Mouse (Mus musculus) limb, embryonic 13.5 days (tissue): ENCODE results near the gene Rnf144b. TPM values are rescaled to one million over a fixed set of nuclear protein-coding genes. Genes with fewer than 3 reads are reported as not detected.

Experiments
- ATAC-seq: fragments of 200-750 bp; cut with Nextera tagmentation; 2 replicates; pipeline ENCODE4 v1.8.0; 2017; ENCODE audit warnings: low read depth, moderate number of reproducible peaks, moderate TSS enrichment; ENCODE audit not compliant: low FRiP score
- H3K27ac ChIP-seq: fragments of 300-500 bp; sonication (generic); 2 replicates; pipeline ENCODE4 v1.5.1; 2015; ENCODE audit warnings: inconsistent platforms, mild to moderate bottlenecking, moderate library complexity
- H3K27me3 ChIP-seq: fragments of 300-500 bp; sonication (generic); 2 replicates; pipeline ENCODE4 v1.6.1; 2015; ENCODE audit warnings: mild to moderate bottlenecking, inconsistent platforms
- H3K36me3 ChIP-seq: fragments of 300-500 bp; sonication (generic); 2 replicates; pipeline ENCODE4 v1.6.1; 2015; ENCODE audit warnings: inconsistent platforms, mild to moderate bottlenecking, moderate library complexity
- H3K4me1 ChIP-seq: fragments of 300-500 bp; sonication (generic); 2 replicates; pipeline ENCODE4 v1.6.1; 2015; ENCODE audit warnings: inconsistent platforms
- H3K4me2 ChIP-seq: fragments of 300-500 bp; sonication (generic); replicated peaks from 2 replicates; pipeline ENCODE4 v1.6.1; 2015; ENCODE audit warnings: inconsistent platforms, mild to moderate bottlenecking, moderate library complexity
- H3K4me3 ChIP-seq: fragments of 300-500 bp; sonication (generic); 2 replicates; pipeline ENCODE4 v1.5.1; 2015; ENCODE audit warnings: moderate library complexity, mild to moderate bottlenecking, inconsistent platforms
- H3K9ac ChIP-seq: fragments of 300-500 bp; sonication (generic); 2 replicates; pipeline ENCODE4 v1.6.1; 2015; ENCODE audit warnings: mild to moderate bottlenecking, inconsistent platforms
- H3K9me3 ChIP-seq: fragments of 300-500 bp; sonication (generic); 2 replicates; pipeline ENCODE4 v1.6.1; 2016; ENCODE audit warnings: inconsistent platforms
- WGBS: fragments of 180-500 bp; shearing (Covaris S2); methylation state at CpG from one replicate; pipeline ENCODE4 v1.1.7; 2015; 5-methylcytosine and 5-hydroxymethylcytosine counted together
- polyA plus RNA-seq: library from polyadenylated mRNA; unstranded; fragments of >200 nt; fragmentation: Nextera tagmentation; extraction: Ambion mirVana; gene quantifications from 2 replicates; pipeline ENCODE4 v1.2.1, GENCODE M21; 2015

The Rnf144b gene
- 2.0 and 2.1 TPM in 2 replicates for polyA plus RNA-seq

DNA sequence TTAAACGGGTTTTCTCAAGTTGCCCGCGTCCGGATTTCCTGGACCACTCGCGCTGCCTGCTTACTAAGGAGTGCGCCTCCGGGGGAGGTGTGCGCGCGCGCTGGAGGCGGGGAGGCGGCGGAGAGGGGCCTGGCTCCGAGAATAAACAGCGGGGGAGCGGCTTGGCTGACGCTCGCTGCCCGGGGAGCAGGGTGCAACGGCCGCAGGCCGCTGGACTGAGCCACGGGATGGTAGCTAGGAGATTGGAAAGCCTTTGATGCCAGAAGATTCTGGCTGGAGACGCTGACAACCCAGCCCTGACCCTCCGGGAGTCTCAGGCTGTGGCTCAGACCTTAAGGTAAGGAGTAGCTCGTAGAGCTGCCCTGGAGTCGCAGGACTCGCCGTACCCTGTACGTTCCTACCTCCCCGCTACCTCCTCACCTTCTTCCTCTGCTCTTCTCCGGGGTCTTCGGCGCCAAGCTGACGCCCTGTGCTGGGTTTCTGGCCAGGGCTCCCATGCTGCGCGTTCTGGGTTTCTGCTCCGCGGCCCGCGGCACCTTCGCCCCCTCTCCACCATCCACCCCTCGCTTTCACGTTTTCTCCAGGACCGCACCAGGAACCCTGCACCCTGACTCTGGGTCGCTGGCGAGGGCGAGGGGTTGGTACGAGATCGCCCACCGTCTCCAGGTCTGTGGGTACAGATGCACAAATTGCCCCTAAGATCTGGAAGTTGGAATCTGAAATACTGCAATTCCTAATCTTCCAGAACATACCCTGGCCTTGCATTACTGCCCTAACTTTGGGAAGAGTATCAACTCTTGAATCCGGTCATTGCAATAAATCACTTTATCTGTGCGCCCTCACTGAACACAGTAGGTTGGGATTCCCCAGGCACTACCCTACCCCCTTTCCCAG, at the start of gene Rnf144b:
Rnf144b (plus strand) TSS at position 120 of the 894 bp plus-strand sequence.
- H3K4me2 ChIP-seq, result peak within 1 kb of the TSS; percentile 95
- H3K27ac ChIP-seq, result no peak within 1 kb of the TSS
- 0 out of 2 replicates have a peak, but pooled peaks have one; percentile 24 for ATAC-seq
- peak within 1 kb of the TSS; percentile 57 for H3K4me3 ChIP-seq
- H3K27me3 ChIP-seq, result peaks cover 37% of the 10 kb centered on the region
- H3K4me1 ChIP-seq, result peaks cover 14% of the 10 kb centered on the region
- WGBS, result 1% methylated on average over 55 of the region's 55 CpGs
- no peaks in the 10 kb centered on the region for H3K36me3 ChIP-seq
- peak within 1 kb of the TSS; percentile 72 for H3K9ac ChIP-seq
- no peaks in the 10 kb centered on the region for H3K9me3 ChIP-seq

DNA sequence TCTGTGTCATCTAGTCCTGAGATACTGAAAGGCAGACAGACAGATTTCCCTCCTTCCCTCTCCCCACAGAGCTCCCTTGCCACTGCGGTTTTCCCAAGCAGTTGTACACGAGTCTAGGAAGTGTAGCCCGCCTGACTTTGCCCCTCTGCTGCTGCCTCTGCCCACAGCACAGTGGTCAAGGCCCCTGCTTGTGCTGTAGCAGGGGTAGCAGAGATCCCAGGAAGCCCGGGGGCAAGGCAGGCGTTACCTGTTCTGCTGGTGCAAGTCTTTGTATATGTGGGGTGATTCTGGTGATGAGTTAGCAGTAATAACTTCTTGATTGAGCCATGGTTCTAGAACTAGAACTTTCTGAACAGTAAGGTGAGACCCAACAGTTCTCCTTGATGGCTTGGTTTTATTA, 46.3 kb upstream of the Rnf144b start:
- H3K9me3 ChIP-seq, result no peaks in the 10 kb centered on the region
- H3K4me1 ChIP-seq, result no peaks in the 10 kb centered on the region
- peaks cover 66% of the 10 kb centered on the region for H3K36me3 ChIP-seq
- H3K4me3 ChIP-seq, result no peak overlapping the region
- no peak overlapping the region for H3K9ac ChIP-seq
- no peaks in the 10 kb centered on the region for H3K27me3 ChIP-seq
- 80% methylated on average over 5 of the region's 5 CpGs for WGBS
- no peak for ATAC-seq
- H3K27ac ChIP-seq, result no peak overlapping the region
- no peak overlapping the region for H3K4me2 ChIP-seq

GRCm38 (mm10) chr13:47077367-47077766, 45.1 kb upstream of the Rnf144b start:
- no peak overlapping the region for H3K4me2 ChIP-seq
- peaks cover 70% of the 10 kb centered on the region for H3K36me3 ChIP-seq
- H3K9me3 ChIP-seq, result no peaks in the 10 kb centered on the region
- H3K4me1 ChIP-seq, result no peaks in the 10 kb centered on the region
- H3K4me3 ChIP-seq, result no peak overlapping the region
- no peak for ATAC-seq
- H3K27me3 ChIP-seq, result no peaks in the 10 kb centered on the region
- no peak overlapping the region for H3K27ac ChIP-seq
- H3K9ac ChIP-seq, result no peak overlapping the region

DNA sequence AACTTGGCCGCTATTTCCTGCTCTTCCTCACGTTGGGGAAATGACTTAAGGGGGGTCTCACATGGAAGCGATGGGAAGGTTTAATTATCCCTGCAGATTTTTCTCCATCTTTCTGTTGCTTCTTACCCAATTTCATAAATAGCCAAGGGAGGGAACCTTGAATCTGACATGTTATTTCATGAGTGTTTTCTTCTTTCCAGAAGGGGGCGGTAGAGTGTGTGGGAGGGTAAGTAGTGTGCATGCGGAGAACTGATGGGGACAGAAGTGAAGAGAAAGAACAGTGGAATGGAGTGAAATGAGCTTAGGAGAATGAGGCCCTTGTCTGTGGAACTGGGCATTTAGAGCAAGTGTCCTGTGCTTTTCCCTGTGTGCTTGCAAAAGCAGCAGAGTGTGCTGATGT, 43.7 kb upstream of the Rnf144b start:
- WGBS, result 70% methylated on average over 5 of the region's 5 CpGs
- Histone ChIP-seq H3K27me3 (no peaks in the 10 kb centered on the region), H3K9ac (no peak overlapping the region), H3K4me2 (no peak overlapping the region), H3K4me3 (no peak overlapping the region), H3K27ac (no peak overlapping the region), H3K36me3 (peaks cover 65% of the 10 kb centered on the region), H3K9me3 (no peaks in the 10 kb centered on the region), H3K4me1 (no peaks in the 10 kb centered on the region)
- no peak for ATAC-seq

DNA sequence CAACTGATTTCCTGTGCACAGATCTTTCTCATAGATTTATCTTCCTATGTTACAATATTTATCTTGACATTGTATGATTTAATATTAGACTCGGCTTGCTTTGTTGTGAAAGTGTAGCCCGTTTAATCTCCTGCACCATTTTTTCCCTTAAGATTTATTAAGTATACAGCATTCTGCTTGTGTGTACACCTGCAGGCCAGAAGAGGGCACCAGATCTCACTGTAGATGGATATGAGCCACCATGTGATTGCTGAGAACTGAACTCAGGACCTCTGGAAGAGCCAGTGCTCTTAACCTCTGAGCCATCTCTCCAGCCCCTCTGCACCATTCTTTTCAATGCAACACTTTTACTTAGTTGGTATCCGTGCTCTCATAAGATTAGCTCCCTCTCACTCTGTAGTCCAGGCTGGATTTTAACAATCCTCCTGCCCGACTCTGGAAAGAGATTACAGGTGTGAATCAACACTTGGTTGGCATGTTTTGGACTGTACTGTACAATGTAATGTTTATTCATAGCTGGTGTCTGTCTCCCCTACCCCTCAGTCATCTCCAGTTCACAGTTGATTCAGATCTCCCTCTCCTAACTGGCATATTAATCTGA, 41.5 kb upstream of the Rnf144b start:
- Histone ChIP-seq H3K27me3 (no peaks in the 10 kb centered on the region), H3K36me3 (peaks cover 65% of the 10 kb centered on the region), H3K4me3 (no peak overlapping the region), H3K9ac (no peak overlapping the region), H3K4me2 (no peak overlapping the region), H3K27ac (no peak overlapping the region), H3K4me1 (no peaks in the 10 kb centered on the region), H3K9me3 (no peaks in the 10 kb centered on the region)
- WGBS, result 93% methylated on average over 4 of the region's 4 CpGs
- no peak for ATAC-seq

GRCm38 (mm10) chr13:47088433-47088832, 34.0 kb upstream of the Rnf144b start:
- H3K4me1 ChIP-seq, result peaks cover 3% of the 10 kb centered on the region; the same call in 1 of the 2 replicates
- H3K9ac ChIP-seq, result no peak overlapping the region
- no peaks in the 10 kb centered on the region for H3K9me3 ChIP-seq
- no peak overlapping the region for H3K4me3 ChIP-seq
- no peaks in the 10 kb centered on the region for H3K27me3 ChIP-seq
- peaks cover 52% of the 10 kb centered on the region for H3K36me3 ChIP-seq
- 93% methylated on average over 1 of the region's 1 CpGs for WGBS
- no peak overlapping the region for H3K27ac ChIP-seq
- H3K4me2 ChIP-seq, result no peak overlapping the region
- ATAC-seq, result no peak

DNA sequence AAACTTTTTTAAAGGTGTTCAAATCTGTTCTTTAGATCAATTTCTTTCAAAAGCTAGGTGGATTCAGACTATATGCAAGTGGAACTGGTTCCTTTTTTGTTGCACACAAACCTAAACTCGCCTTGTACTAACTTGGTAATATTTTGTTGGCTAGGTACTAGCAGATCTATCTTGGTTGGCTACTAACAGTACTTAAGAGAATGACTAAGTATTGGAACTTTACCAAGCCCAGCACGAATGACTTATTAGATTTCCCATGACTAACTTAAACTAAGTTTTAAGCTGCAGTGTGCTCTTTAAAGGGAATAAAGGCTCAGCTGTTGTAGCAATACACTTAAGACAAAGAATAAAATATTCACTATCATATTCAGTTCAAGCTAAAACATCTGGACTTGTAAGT, 33.2 kb upstream of the Rnf144b start:
- Histone ChIP-seq H3K27ac (no peak overlapping the region), H3K4me2 (no peak overlapping the region), H3K9ac (no peak overlapping the region), H3K9me3 (no peaks in the 10 kb centered on the region), H3K4me1 (peaks cover 3% of the 10 kb centered on the region; the same call in 1 of the 2 replicates), H3K36me3 (peaks cover 58% of the 10 kb centered on the region), H3K4me3 (no peak overlapping the region), H3K27me3 (no peaks in the 10 kb centered on the region)
- no peak for ATAC-seq
- WGBS, result 72% methylated on average over 2 of the region's 2 CpGs

- Histone ChIP-seq H3K36me3 (peaks cover 61% of the 10 kb centered on the region), H3K27me3 (no peaks in the 10 kb centered on the region), H3K4me3 (no peak overlapping the region), H3K9me3 (no peaks in the 10 kb centered on the region), H3K27ac (no peak overlapping the region), H3K4me1 (peaks cover 6% of the 10 kb centered on the region), H3K9ac (no peak overlapping the region), H3K4me2 (no peak overlapping the region)
- no peak for ATAC-seq
- 88% methylated on average over 2 of the region's 2 CpGs for WGBS
These were observed 28.7 kb upstream of the Rnf144b start for GRCm38 (mm10) chr13:47093791-47094190.

GRCm38 (mm10) chr13:47096591-47096990, 25.9 kb upstream of the Rnf144b start:
- Histone ChIP-seq H3K36me3 (peaks cover 68% of the 10 kb centered on the region), H3K9me3 (no peaks in the 10 kb centered on the region), H3K27ac (no peak overlapping the region), H3K4me2 (no peak overlapping the region), H3K27me3 (no peaks in the 10 kb centered on the region), H3K4me3 (no peak overlapping the region), H3K4me1 (peaks cover 3% of the 10 kb centered on the region; the same call in 1 of the 2 replicates), H3K9ac (no peak overlapping the region)
- 75% methylated on average over 2 of the region's 2 CpGs for WGBS
- no peak for ATAC-seq

DNA sequence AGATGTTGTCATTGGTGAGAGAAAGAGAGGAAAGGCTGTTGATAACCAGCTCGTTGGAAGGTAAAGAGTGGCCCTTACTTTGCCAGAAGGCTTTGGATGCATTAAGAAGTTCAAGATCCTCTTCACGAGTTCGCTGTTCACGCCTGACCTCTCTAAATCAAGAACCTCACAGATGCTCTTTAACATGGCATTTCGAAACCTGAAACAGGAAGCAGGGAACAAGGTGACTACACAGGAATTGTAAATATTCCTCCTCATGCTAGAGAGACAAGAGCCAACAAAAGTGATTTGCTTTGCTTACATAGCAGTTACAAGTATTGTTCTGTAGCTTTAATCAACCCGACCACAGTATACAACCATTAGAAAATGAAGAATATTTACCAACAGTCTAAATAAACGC, 23.2 kb upstream of the Rnf144b start:
- Histone ChIP-seq H3K9ac (no peak overlapping the region), H3K27me3 (no peaks in the 10 kb centered on the region), H3K36me3 (peaks cover 53% of the 10 kb centered on the region), H3K27ac (no peak overlapping the region), H3K4me3 (no peak overlapping the region), H3K4me1 (peaks cover 18% of the 10 kb centered on the region), H3K9me3 (no peaks in the 10 kb centered on the region), H3K4me2 (no peak overlapping the region)
- WGBS, result 85% methylated on average over 7 of the region's 7 CpGs
- ATAC-seq, result no peak

DNA sequence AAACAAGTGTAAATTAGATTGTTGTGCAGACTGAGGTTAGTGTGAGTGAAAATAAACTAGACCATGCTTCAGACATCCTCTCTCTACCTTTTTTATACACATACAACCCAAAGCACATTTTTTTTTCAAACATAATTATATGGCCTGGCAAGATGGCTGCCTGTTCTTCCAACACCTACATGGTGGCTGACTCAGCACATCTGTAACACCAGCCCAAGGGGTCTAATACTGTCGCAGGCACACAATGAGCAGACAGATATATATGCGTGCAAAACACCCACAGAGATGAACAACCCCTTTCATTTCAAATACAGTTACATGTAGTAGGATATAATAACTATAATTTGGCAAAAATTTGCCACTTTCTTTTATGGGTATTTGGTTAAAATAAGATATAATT, 21.9 kb upstream of the Rnf144b start:
- Histone ChIP-seq H3K4me3 (no peak overlapping the region), H3K4me2 (no peak overlapping the region), H3K27me3 (no peaks in the 10 kb centered on the region), H3K4me1 (peaks cover 20% of the 10 kb centered on the region), H3K9me3 (no peaks in the 10 kb centered on the region), H3K9ac (no peak overlapping the region), H3K27ac (no peak overlapping the region), H3K36me3 (peaks cover 40% of the 10 kb centered on the region)
- WGBS, result 90% methylated on average over 2 of the region's 2 CpGs
- no peak for ATAC-seq

DNA sequence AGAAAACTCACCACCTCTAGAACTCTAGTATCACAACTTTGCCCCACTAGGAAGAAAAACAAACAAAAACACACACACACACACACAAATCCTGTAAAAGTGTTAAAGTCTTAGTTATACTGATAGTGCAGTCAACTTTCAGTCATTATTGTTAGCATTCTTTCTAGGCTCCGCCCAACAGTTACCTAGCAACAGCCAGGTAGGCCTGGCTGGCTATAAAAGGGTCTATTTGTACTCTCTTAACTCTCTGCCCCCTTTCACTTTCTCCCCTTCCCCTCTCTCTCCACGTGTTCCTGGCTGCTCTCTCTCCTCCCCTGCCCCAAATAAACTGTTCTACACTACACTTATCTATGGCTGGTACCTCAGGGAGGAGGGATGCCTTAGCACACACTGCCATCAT, 18.3 kb upstream of the Rnf144b start:
- Histone ChIP-seq H3K4me3 (peak overlapping the region; percentile 93), H3K4me2 (peak overlapping the region; percentile 68), H3K9ac (peak overlapping the region; percentile 98), H3K27me3 (no peaks in the 10 kb centered on the region), H3K4me1 (peaks cover 23% of the 10 kb centered on the region), H3K9me3 (no peaks in the 10 kb centered on the region), H3K36me3 (peaks cover 18% of the 10 kb centered on the region), H3K27ac (no peak overlapping the region)
- no peak for ATAC-seq
- WGBS, result 19% methylated on average over 2 of the region's 2 CpGs
